In the genomic region with DNA sequence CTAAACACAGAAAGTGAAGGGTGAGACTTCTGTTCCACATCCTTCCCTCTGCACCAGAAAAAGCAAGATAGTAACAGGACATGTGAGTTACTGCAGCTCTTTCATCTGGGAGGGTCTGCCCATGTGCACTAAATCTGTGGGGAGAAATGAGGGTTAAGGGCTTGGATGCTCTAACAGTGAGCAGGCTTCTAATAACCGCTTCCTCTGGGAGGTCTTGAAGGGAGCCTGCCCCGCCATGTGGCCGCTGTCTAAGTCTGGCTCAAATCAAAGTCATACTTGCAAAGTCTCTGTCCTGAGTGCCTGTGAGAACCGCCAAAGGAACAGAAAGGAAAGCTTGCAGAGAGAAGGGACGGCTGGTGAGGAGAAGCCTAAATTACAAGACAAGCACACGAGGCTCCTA, we compare ENCODE assay signal across 33 mouse cellular contexts. TPM values are rescaled to one million over a fixed set of nuclear protein-coding genes. Genes with fewer than 3 reads are reported as not detected.
DNase-seq lines count a peak whose midpoint lies in the region; ATAC-seq and TF ChIP-seq lines count a peak whose summit lies in the region.
"Had no signal": no experiment of that assay in that cellular context is flagged by ENCODE, and none has a peak within 500 bp of the region (broad histone marks: within the 10 kb centered on the region; RNA-seq: fewer than 3 reads in every experiment).

No protein-coding gene starts in this region.

- no peaks in the 10 kb centered on the region for H3K9me3 ChIP-seq in heart, embryonic 14.5 days (ENCODE audit: control insufficient read depth, low read length)
- H3K9me3 ChIP-seq in kidney, embryonic 15.5 days (replicated peaks) = no peaks in the 10 kb centered on the region
- H3K9me3 ChIP-seq in stomach, embryonic 14.5 days (ENCODE audit: control insufficient read depth, low read depth, low read length) = no peaks in the 10 kb centered on the region
- H3K9me3 ChIP-seq in stomach, postnatal 0 days (ENCODE audit: control insufficient read depth, low read length) = no peaks in the 10 kb centered on the region
- H3K9me3 ChIP-seq: embryonic facial prominence, embryonic 12.5 days; limb, embryonic 10.5 days; limb, embryonic 15.5 days; liver, embryonic 13.5 days; midbrain, embryonic 12.5 days; neural tube, embryonic 12.5 days had no signal

- peaks cover 91% of the 10 kb centered on the region for H3K36me3 ChIP-seq in heart, embryonic 14.5 days (ENCODE audit: control insufficient read depth, insufficient read depth, low read length)
- no peaks in the 10 kb centered on the region for H3K36me3 ChIP-seq in kidney, embryonic 15.5 days
- H3K36me3 ChIP-seq in stomach, embryonic 14.5 days (ENCODE audit: control insufficient read depth, insufficient read depth, low read length) = no peaks in the 10 kb centered on the region
- no peaks in the 10 kb centered on the region for H3K36me3 ChIP-seq in stomach, postnatal 0 days (ENCODE audit: control insufficient read depth, insufficient read depth, low read length)
- H3K36me3 ChIP-seq: embryonic facial prominence, embryonic 12.5 days; limb, embryonic 10.5 days; limb, embryonic 15.5 days; liver, embryonic 13.5 days; midbrain, embryonic 12.5 days; neural tube, embryonic 12.5 days had no signal

- no peaks in the 10 kb centered on the region for H3K27me3 ChIP-seq in heart, embryonic 14.5 days (ENCODE audit: control insufficient read depth, insufficient read depth, low read length)
- H3K27me3 ChIP-seq in kidney, embryonic 15.5 days = no peaks in the 10 kb centered on the region
- H3K27me3 ChIP-seq in stomach, embryonic 14.5 days (ENCODE audit: control insufficient read depth, insufficient read depth, low read length) = no peaks in the 10 kb centered on the region
- no peaks in the 10 kb centered on the region for H3K27me3 ChIP-seq in stomach, postnatal 0 days (ENCODE audit: control insufficient read depth, insufficient read depth, low read length)
- H3K27me3 ChIP-seq: embryonic facial prominence, embryonic 12.5 days; limb, embryonic 15.5 days; liver, embryonic 13.5 days; midbrain, embryonic 12.5 days; neural tube, embryonic 12.5 days had no signal

- WGBS in heart, embryonic 14.5 days = 49% methylated on average over 6 of the region's 6 CpGs
- WGBS in kidney, embryonic 15.5 days = 72% methylated on average over 6 of the region's 6 CpGs
- WGBS in stomach, embryonic 14.5 days = 48% methylated on average over 6 of the region's 6 CpGs
- WGBS in stomach, postnatal 0 days = 56% methylated on average over 6 of the region's 6 CpGs

- peaks cover 11 to 30% of the 10 kb centered on the region in 2 experiments for H3K4me1 ChIP-seq in heart, embryonic 14.5 days (ENCODE audit: control insufficient read depth in 2 of 2, insufficient read depth in 2 of 2, low read length in 2 of 2)
- no peaks in the 10 kb centered on the region for H3K4me1 ChIP-seq in kidney, embryonic 15.5 days
- H3K4me1 ChIP-seq in stomach, embryonic 14.5 days (ENCODE audit: control insufficient read depth, insufficient read depth, low read length) = no peaks in the 10 kb centered on the region
- 0 out of 2 replicates have a peak, but pooled peaks cover 2% of the 10 kb centered on the region for H3K4me1 ChIP-seq in stomach, postnatal 0 days (replicated peaks; ENCODE audit: control insufficient read depth, insufficient read depth)
- H3K4me1 ChIP-seq: embryonic facial prominence, embryonic 12.5 days; limb, embryonic 10.5 days; liver, embryonic 13.5 days; megakaryocyte, embryonic 14.5 days; midbrain, embryonic 12.5 days; neural tube, embryonic 12.5 days had no signal

- H3K4me2 ChIP-seq in heart, embryonic 14.5 days (ENCODE audit: low read length) = no peak overlapping the region
- H3K4me2 ChIP-seq in kidney, embryonic 15.5 days = no peak overlapping the region
- no peak overlapping the region for H3K4me2 ChIP-seq in stomach, embryonic 14.5 days (replicated peaks; ENCODE audit: low read depth, low read length)
- no peak overlapping the region for H3K4me2 ChIP-seq in stomach, postnatal 0 days (replicated peaks; ENCODE audit: low read depth)
- H3K4me2 ChIP-seq: embryonic facial prominence, embryonic 12.5 days; hindbrain, embryonic 14.5 days; limb, embryonic 15.5 days; liver, embryonic 13.5 days; midbrain, embryonic 12.5 days; neural tube, embryonic 12.5 days had no signal

- DNase-seq in heart, adult 11 months = no peak
- no peak for DNase-seq in kidney, postnatal 36 days
- no peak for DNase-seq in stomach, postnatal 0 days (ENCODE audit: low spot score)
- DNase-seq in left cerebral cortex, adult 18-20 months (ENCODE audit: low spot score in 2 of 2) = no peak
- DNase-seq: adrenal gland, postnatal 14 days; cerebellum, adult 11 months; cerebellum, adult 9-10 months; cerebellum, postnatal 36 days; gastrocnemius, postnatal 14 days; kidney, postnatal 25 days; layer of hippocampus, postnatal 36 days; liver, embryonic 13.5 days; lung, adult 18-20 months; lung, postnatal 4 days; right cerebral cortex, adult 18-20 months; spleen, adult 18-20 months; thymus, postnatal 4 days had no signal

- H3K9ac ChIP-seq in heart, embryonic 14.5 days (ENCODE audit: low read length) = peak overlapping the region; percentile 23; the same call in 1 of the 2 replicates
- H3K9ac ChIP-seq in kidney, embryonic 15.5 days = no peak overlapping the region
- H3K9ac ChIP-seq in stomach, embryonic 14.5 days (replicated peaks; ENCODE audit: low read depth, low read length) = no peak overlapping the region
- H3K9ac ChIP-seq in stomach, postnatal 0 days (ENCODE audit: low read length) = no peak overlapping the region
- H3K9ac ChIP-seq: embryonic facial prominence, embryonic 12.5 days; hindbrain, embryonic 14.5 days; limb, embryonic 15.5 days; liver, embryonic 13.5 days; midbrain, embryonic 12.5 days; neural tube, embryonic 12.5 days had no signal

- H3K27ac ChIP-seq in heart, embryonic 14.5 days (replicated peaks in 1 of 2; ENCODE audit: control insufficient read depth in 1 of 2, insufficient read depth in 1 of 2, low read depth in 2 of 2, low read length in 2 of 2) = peak overlapping the region; percentile 46 to 98
- no peak overlapping the region for H3K27ac ChIP-seq in kidney, embryonic 15.5 days
- H3K27ac ChIP-seq in stomach, embryonic 14.5 days (ENCODE audit: low read length) = no peak overlapping the region
- H3K27ac ChIP-seq in stomach, postnatal 0 days (replicated peaks) = no peak overlapping the region
- H3K27ac ChIP-seq: embryonic facial prominence, embryonic 12.5 days; hindbrain, embryonic 14.5 days; limb, embryonic 10.5 days; limb, embryonic 15.5 days; liver, embryonic 13.5 days; midbrain, embryonic 12.5 days; neural tube, embryonic 12.5 days had no signal

- H3K4me3 ChIP-seq in heart, embryonic 14.5 days (ENCODE audit: control insufficient read depth in 1 of 2, insufficient read depth in 1 of 2, low read depth in 1 of 2, low read length in 2 of 2) = no peak overlapping the region
- no peak overlapping the region for H3K4me3 ChIP-seq in kidney, embryonic 15.5 days (replicated peaks)
- H3K4me3 ChIP-seq in stomach, embryonic 14.5 days (ENCODE audit: low read depth, low read length) = no peak overlapping the region
- no peak overlapping the region for H3K4me3 ChIP-seq in stomach, postnatal 0 days (ENCODE audit: low read depth, low read length)
- H3K4me3 ChIP-seq: embryonic facial prominence, embryonic 12.5 days; limb, embryonic 10.5 days; limb, embryonic 15.5 days; liver, embryonic 13.5 days; megakaryocyte, embryonic 14.5 days; midbrain, embryonic 12.5 days; myocyte; neural tube, embryonic 12.5 days had no signal

- no peak for ATAC-seq in heart, embryonic 14.5 days (ENCODE audit: insufficient number of reproducible peaks, insufficient read depth, low FRiP score, low read depth)
- ATAC-seq in kidney, embryonic 15.5 days (replicated peaks; ENCODE audit: low FRiP score) = 0 out of 2 replicates have a peak, but pooled peaks have one; percentile 15
- ATAC-seq in stomach, embryonic 14.5 days (ENCODE audit: insufficient number of reproducible peaks, insufficient read depth, low FRiP score, low read depth) = peak; percentile 66; the same call in 1 of the 2 replicates
- no peak for ATAC-seq in stomach, postnatal 0 days (ENCODE audit: low FRiP score, low TSS enrichment)
- ATAC-seq: CD4-positive, CD25-positive, alpha-beta regulatory T cell, adult 4 months; forebrain, embryonic 14.5 days; inflammation-experienced regulatory T-cells, adult 6 months; lung, postnatal 0 days had no signal

- no peak for TF ChIP-seq CTCF in stomach, postnatal 0 days (IDR thresholded peaks at IDR 0.05; ENCODE audit: low read depth)

- TF ChIP-seq EP300 in stomach, postnatal 0 days (optimal IDR thresholded peaks at IDR 0.05) = no peak

RNA-seq across cellular contexts. Expression of a gene that starts 39.9 kb away (rescaled TPM):
- 14.8 and 17.5 TPM in 2 replicates for polyA plus RNA-seq in heart, embryonic 14.5 days (2014; fragmentation: Nextera tagmentation; extraction: Ambion mirVana)
- polyA plus RNA-seq in kidney, embryonic 15.5 days (2015; fragmentation: Nextera tagmentation; extraction: Ambion mirVana) = 13.7 and 15.0 TPM in 2 replicates
- polyA plus RNA-seq in stomach, embryonic 14.5 days (2014; fragmentation: Nextera tagmentation; extraction: Ambion mirVana) = 17.4 and 18.1 TPM in 2 replicates
- polyA plus RNA-seq in stomach, postnatal 0 days (2015; fragmentation: Nextera tagmentation; extraction: Ambion mirVana) = 2.2 and 2.9 TPM in 2 replicates
- 10 to 100 TPM; 16.0 to 19.7 TPM for total RNA-seq in left cerebral cortex, adult 18-20 months (2021)

RNA-seq across cellular contexts. Expression of a gene that starts 42.8 kb away (rescaled TPM):
- polyA plus RNA-seq in heart, embryonic 14.5 days (2014; fragmentation: Nextera tagmentation; extraction: Ambion mirVana) = 1,376 and 1,533 TPM in 2 replicates
- 21.0 and 36.4 TPM in 2 replicates for polyA plus RNA-seq in kidney, embryonic 15.5 days (2015; fragmentation: Nextera tagmentation; extraction: Ambion mirVana)
- 0.64 and 0.74 TPM in 2 replicates for polyA plus RNA-seq in stomach, embryonic 14.5 days (2014; fragmentation: Nextera tagmentation; extraction: Ambion mirVana)
- 2.3 and 2.8 TPM in 2 replicates for polyA plus RNA-seq in stomach, postnatal 0 days (2015; fragmentation: Nextera tagmentation; extraction: Ambion mirVana)
- 10 to 100 TPM; 13.3 to 16.6 TPM for total RNA-seq in left cerebral cortex, adult 18-20 months (2021)
- total RNA-seq: granulocyte monocyte progenitor cell, adult 5-6 weeks had no signal

Comparison
In these comparisons a context has a peak if more than half of its experiments do, and no peak if none do; other contexts are left out.
1. ATAC-seq: peak in kidney, embryonic 15.5 days (single experiment) and stomach, embryonic 14.5 days (single experiment); none in heart, embryonic 14.5 days (single experiment) and stomach, postnatal 0 days (single experiment).
2. H3K27ac ChIP-seq: peak in heart, embryonic 14.5 days (2 of 2); none in kidney, embryonic 15.5 days (single experiment), stomach, embryonic 14.5 days (single experiment) and stomach, postnatal 0 days (single experiment).
3. RNA of a gene that starts 42.8 kb away (polyA plus RNA-seq): 1,376 to 1,533 TPM in heart, embryonic 14.5 days; 21.0 to 36.4 TPM in kidney, embryonic 15.5 days, 2.3 to 2.8 TPM in stomach, postnatal 0 days and 0.64 to 0.74 TPM in stomach, embryonic 14.5 days; every median in the first group is over 10 times any median in the second.